Mouse (Mus musculus) liver, embryonic 14.5 days (tissue): ENCODE measurements around the gene Cnfn.

ENCODE experiments used
- CTCF ChIP-seq: IDR thresholded peaks from 2 replicates; pipeline ENCODE4 v1.5.1; 2016; ENCODE audit warnings: antibody characterized with exemption, low read depth, control low read depth
- EP300 ChIP-seq: IDR thresholded peaks from 2 replicates; pipeline ENCODE4 v1.6.1; 2016; ENCODE audit warnings: antibody characterized with exemption, low read depth

DNA sequence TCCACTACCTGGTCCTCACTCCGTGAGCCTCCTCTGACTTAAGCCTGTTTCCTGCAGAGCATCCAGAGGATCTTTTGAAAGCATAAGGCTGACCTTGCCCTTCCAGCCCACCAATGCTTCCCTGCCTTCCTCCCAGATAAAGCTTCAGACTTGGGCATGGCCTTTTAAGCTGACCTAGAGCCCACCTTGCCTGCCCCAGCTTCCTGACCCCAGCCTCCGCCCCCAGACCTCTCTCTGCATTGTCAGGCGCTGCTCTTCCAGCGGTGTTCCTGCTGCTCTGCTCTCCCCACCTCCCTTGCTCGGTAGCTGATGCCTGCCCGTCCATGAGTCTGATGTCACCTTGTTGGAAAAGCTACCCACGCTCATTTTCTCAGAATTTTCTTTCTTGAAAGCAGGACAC lies 23.3 kb upstream of the Cnfn start:
- no peak for TF ChIP-seq CTCF
- no peak for TF ChIP-seq EP300
